Mouse (Mus musculus): ENCODE measurements around the gene Gnb5. TPM values are rescaled to one million over a fixed set of nuclear protein-coding genes. Genes with fewer than 3 reads are reported as not detected.

Gene Gnb5
- polyA plus RNA-seq (2015; fragmentation: Nextera tagmentation; extraction: Ambion mirVana): 60.7 and 63.7 TPM in 2 replicates

- no peak within 1 kb of the TSS for H3K4me3 ChIP-seq
- H3K4me2 ChIP-seq: no peak within 1 kb of the TSS
- no peaks in the 10 kb centered on the region for H3K9me3 ChIP-seq
- no peak within 1 kb of the TSS for H3K27ac ChIP-seq (replicated peaks)
- WGBS: 78% methylated on average over 11 of the region's 11 CpGs
- no peaks in the 10 kb centered on the region for H3K36me3 ChIP-seq
- no peak within 1 kb of the TSS for H3K9ac ChIP-seq
- no peaks in the 10 kb centered on the region for H3K27me3 ChIP-seq
- H3K4me1 ChIP-seq (replicated peaks): no peaks in the 10 kb centered on the region; the same call in 1 of the 2 replicates
- ATAC-seq (ENCODE audit: low read depth): no peak
Measured at GRCm38 (mm10) chr9:75306126-75306898, at the start of gene Gnb5. Gene Gnb5, plus strand, starts transcription at chr9:75306288.

GRCm38 (mm10) chr9:75258792-75259191, 47.3 kb upstream of the Gnb5 start:
- H3K9ac ChIP-seq: no peak overlapping the region
- H3K9me3 ChIP-seq: no peaks in the 10 kb centered on the region

GRCm38 (mm10) chr9:75259656-75260055, 46.4 kb upstream of the Gnb5 start:
- H3K4me2 ChIP-seq: no peak overlapping the region
- 91% methylated on average over 4 of the region's 4 CpGs for WGBS
- no peaks in the 10 kb centered on the region for H3K27me3 ChIP-seq
- H3K36me3 ChIP-seq: no peaks in the 10 kb centered on the region
- no peaks in the 10 kb centered on the region for H3K9me3 ChIP-seq
- no peak overlapping the region for H3K27ac ChIP-seq (replicated peaks)
- peaks cover 28% of the 10 kb centered on the region for H3K4me1 ChIP-seq (replicated peaks)
- H3K4me3 ChIP-seq: no peak overlapping the region
- no peak for ATAC-seq (ENCODE audit: low read depth)
- no peak overlapping the region for H3K9ac ChIP-seq

More at GRCm38 (mm10) chr9:75258792-75259191, 47.3 kb upstream of the Gnb5 start:
- Histone ChIP-seq H3K4me3 (no peak overlapping the region), H3K4me1 (replicated peaks) (peaks cover 37% of the 10 kb centered on the region), H3K27ac (replicated peaks) (no peak overlapping the region), H3K36me3 (no peaks in the 10 kb centered on the region), H3K27me3 (no peaks in the 10 kb centered on the region), H3K4me2 (no peak overlapping the region)
- 69% methylated on average over 4 of the region's 4 CpGs for WGBS
- no peak for ATAC-seq (ENCODE audit: low read depth)

GRCm38 (mm10) chr9:75261332-75261872, 44.7 kb upstream of the Gnb5 start:
- Histone ChIP-seq H3K4me3 (no peak overlapping the region), H3K36me3 (no peaks in the 10 kb centered on the region), H3K4me2 (peak overlapping the region; percentile 2; the same call in 1 of the 2 replicates), H3K9me3 (no peaks in the 10 kb centered on the region), H3K27me3 (no peaks in the 10 kb centered on the region), H3K9ac (0 out of 2 replicates have a peak overlapping the region, but pooled peaks have one; percentile 26), H3K27ac (replicated peaks) (peak overlapping the region; percentile 72), H3K4me1 (replicated peaks) (peaks cover 22% of the 10 kb centered on the region)
- 1% methylated on average over 8 of the region's 8 CpGs for WGBS
- ATAC-seq (ENCODE audit: low read depth): peak; percentile 92

- Histone ChIP-seq H3K27me3 (no peaks in the 10 kb centered on the region), H3K4me2 (no peak overlapping the region), H3K9ac (no peak overlapping the region), H3K4me1 (replicated peaks) (peaks cover 22% of the 10 kb centered on the region), H3K4me3 (no peak overlapping the region), H3K27ac (replicated peaks) (no peak overlapping the region), H3K36me3 (no peaks in the 10 kb centered on the region), H3K9me3 (no peaks in the 10 kb centered on the region)
- no peak for ATAC-seq (ENCODE audit: low read depth)
- 72% methylated on average over 8 of the region's 8 CpGs for WGBS
Measured at GRCm38 (mm10) chr9:75262235-75262826, 43.8 kb upstream of the Gnb5 start.

- Histone ChIP-seq H3K36me3 (no peaks in the 10 kb centered on the region), H3K9ac (no peak overlapping the region), H3K4me3 (no peak overlapping the region), H3K27ac (replicated peaks) (no peak overlapping the region), H3K9me3 (no peaks in the 10 kb centered on the region), H3K4me1 (replicated peaks) (peaks cover 22% of the 10 kb centered on the region), H3K4me2 (no peak overlapping the region), H3K27me3 (no peaks in the 10 kb centered on the region)
- WGBS: 40% methylated on average over 3 of the region's 3 CpGs
- ATAC-seq (ENCODE audit: low read depth): no peak
Measured at GRCm38 (mm10) chr9:75264008-75264718, 41.9 kb upstream of the Gnb5 start.

- Histone ChIP-seq H3K27me3 (no peaks in the 10 kb centered on the region), H3K27ac (replicated peaks) (no peak overlapping the region), H3K9me3 (no peaks in the 10 kb centered on the region), H3K4me1 (replicated peaks) (peaks cover 6% of the 10 kb centered on the region), H3K4me2 (no peak overlapping the region), H3K9ac (no peak overlapping the region), H3K36me3 (no peaks in the 10 kb centered on the region), H3K4me3 (no peak overlapping the region)
- 82% methylated on average over 6 of the region's 6 CpGs for WGBS
- no peak for ATAC-seq (ENCODE audit: low read depth)
Measured at GRCm38 (mm10) chr9:75267147-75267546, 38.9 kb upstream of the Gnb5 start.

- H3K4me2 ChIP-seq: no peak overlapping the region
- no peak overlapping the region for H3K4me3 ChIP-seq
- WGBS: 81% methylated on average over 6 of the region's 6 CpGs
Measured at GRCm38 (mm10) chr9:75270382-75270781, 35.7 kb upstream of the Gnb5 start.

GRCm38 (mm10) chr9:75271539-75271938, 34.5 kb upstream of the Gnb5 start:
- Histone ChIP-seq H3K9me3 (no peaks in the 10 kb centered on the region), H3K27ac (replicated peaks) (no peak overlapping the region), H3K36me3 (no peaks in the 10 kb centered on the region), H3K4me1 (replicated peaks) (no peaks in the 10 kb centered on the region), H3K4me2 (no peak overlapping the region), H3K27me3 (no peaks in the 10 kb centered on the region), H3K9ac (no peak overlapping the region), H3K4me3 (no peak overlapping the region)
- WGBS: 93% methylated on average over 8 of the region's 8 CpGs
- no peak for ATAC-seq (ENCODE audit: low read depth)

More at GRCm38 (mm10) chr9:75270382-75270781, 35.7 kb upstream of the Gnb5 start:
- no peaks in the 10 kb centered on the region for H3K36me3 ChIP-seq
- no peaks in the 10 kb centered on the region for H3K4me1 ChIP-seq (replicated peaks)
- no peaks in the 10 kb centered on the region for H3K27me3 ChIP-seq
- no peak overlapping the region for H3K27ac ChIP-seq (replicated peaks)
- no peaks in the 10 kb centered on the region for H3K9me3 ChIP-seq
- ATAC-seq (ENCODE audit: low read depth): no peak
- no peak overlapping the region for H3K9ac ChIP-seq

- Histone ChIP-seq H3K27me3 (no peaks in the 10 kb centered on the region), H3K4me3 (no peak overlapping the region), H3K9me3 (no peaks in the 10 kb centered on the region), H3K4me2 (no peak overlapping the region), H3K36me3 (no peaks in the 10 kb centered on the region), H3K27ac (replicated peaks) (no peak overlapping the region), H3K9ac (no peak overlapping the region), H3K4me1 (replicated peaks) (no peaks in the 10 kb centered on the region)
- 70% methylated on average over 6 of the region's 6 CpGs for WGBS
- ATAC-seq (ENCODE audit: low read depth): no peak
Measured at GRCm38 (mm10) chr9:75273646-75274045, 32.4 kb upstream of the Gnb5 start.

GRCm38 (mm10) chr9:75274486-75274885, 31.6 kb upstream of the Gnb5 start:
- Histone ChIP-seq H3K9ac (no peak overlapping the region), H3K27ac (replicated peaks) (no peak overlapping the region), H3K9me3 (no peaks in the 10 kb centered on the region), H3K4me1 (replicated peaks) (no peaks in the 10 kb centered on the region), H3K27me3 (no peaks in the 10 kb centered on the region), H3K4me3 (no peak overlapping the region), H3K4me2 (no peak overlapping the region), H3K36me3 (no peaks in the 10 kb centered on the region)
- ATAC-seq (ENCODE audit: low read depth): no peak
- 96% methylated on average over 5 of the region's 5 CpGs for WGBS

- no peak overlapping the region for H3K4me3 ChIP-seq
- H3K36me3 ChIP-seq: no peaks in the 10 kb centered on the region
- H3K4me2 ChIP-seq: no peak overlapping the region
- no peak for ATAC-seq (ENCODE audit: low read depth)
- H3K4me1 ChIP-seq (replicated peaks): no peaks in the 10 kb centered on the region
- H3K9me3 ChIP-seq: no peaks in the 10 kb centered on the region
- no peak overlapping the region for H3K9ac ChIP-seq
- H3K27me3 ChIP-seq: no peaks in the 10 kb centered on the region
- H3K27ac ChIP-seq (replicated peaks): no peak overlapping the region
- WGBS: 95% methylated on average over 9 of the region's 9 CpGs
Measured at GRCm38 (mm10) chr9:75275051-75275450, 31.0 kb upstream of the Gnb5 start.

Measured in neural tube, embryonic 13.5 days (tissue).